Mouse (Mus musculus): ENCODE measurements around the gene C1qtnf3. TPM values are rescaled to one million over a fixed set of nuclear protein-coding genes. Genes with fewer than 3 reads are reported as not detected.

C1qtnf3 gene
- not detected for polyA plus RNA-seq (2017; shearing (Covaris generic))

DNA sequence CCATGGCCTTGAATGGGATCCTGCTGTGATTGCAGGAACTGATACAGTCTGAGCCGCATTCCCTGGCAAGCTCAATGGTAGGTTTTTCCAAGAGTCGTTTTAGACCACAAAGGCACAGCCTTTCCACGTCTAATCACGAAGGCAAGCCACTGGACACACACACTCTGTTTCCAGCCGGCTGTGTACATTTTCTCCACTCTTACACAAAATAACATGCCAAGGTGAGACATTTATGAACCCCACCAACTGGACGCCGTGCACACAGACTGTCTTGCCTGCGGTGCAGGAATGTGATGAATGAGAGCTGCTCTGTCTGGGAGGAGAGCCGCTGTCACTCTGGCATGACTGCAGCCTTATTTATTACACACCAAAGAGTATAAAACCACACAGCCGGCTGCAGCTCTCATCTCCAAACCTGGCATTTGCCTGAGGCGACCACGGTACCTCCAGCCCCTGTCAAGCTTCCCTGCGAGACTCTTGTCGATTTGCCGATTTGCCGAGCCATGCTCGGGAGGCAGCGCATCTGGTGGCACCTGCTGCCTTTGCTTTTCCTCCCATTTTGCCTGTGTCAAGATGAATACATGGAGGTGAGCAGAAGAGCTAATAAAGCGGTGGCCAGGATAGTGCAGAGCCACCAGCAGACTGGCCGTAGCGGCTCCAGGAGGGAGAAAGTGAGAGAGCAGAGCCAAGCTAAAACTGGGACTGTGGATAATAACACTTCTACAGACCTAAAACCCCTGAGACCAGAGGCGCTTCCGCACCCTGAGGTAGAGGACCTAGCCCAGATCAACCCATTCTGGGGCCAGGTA is at the start of gene C1qtnf3:
Gene C1qtnf3 (plus strand): TSS at position 382 of the 809 bp plus-strand sequence.

GRCm38 (mm10) chr15:10981377-10982063 is 29.4 kb downstream of the C1qtnf3 start, which contains the start of gene Amacr:
TSS of gene Amacr (plus strand) at chr15:10981756.

GRCm38 (mm10) chr15:11000421-11000820 is 48.3 kb downstream of the C1qtnf3 start, which contains the start of gene Slc45a2:
TSS of gene Slc45a2 (plus strand) at chr15:11000721.

Other genes starting within 250 kb of the C1qtnf3 start
- 1.1 TPM for gene Rai14, start 237.7 kb upstream of the C1qtnf3 start, polyA plus RNA-seq (2017; shearing (Covaris generic))
- gene Amacr, start 29.4 kb downstream of the C1qtnf3 start, polyA plus RNA-seq (2017; shearing (Covaris generic)), result 5.2 TPM
- not detected for gene Slc45a2, start 48.4 kb downstream of the C1qtnf3 start, polyA plus RNA-seq (2017; shearing (Covaris generic))
- not detected for gene Rxfp3, start 85.7 kb downstream of the C1qtnf3 start, polyA plus RNA-seq (2017; shearing (Covaris generic))
- gene Adamts12, start 112.5 kb downstream of the C1qtnf3 start, polyA plus RNA-seq (2017; shearing (Covaris generic)), result not detected

Data from CD4-positive, CD25-positive, alpha-beta regulatory T cell, adult 9 weeks (primary cell).